7 mouse cellular contexts compared by ENCODE assay signal in genomic region chr14:59365244-59365644, GRCm38 (mm10). TPM values are rescaled to one million over a fixed set of nuclear protein-coding genes. Genes with fewer than 3 reads are reported as not detected.
DNase-seq lines count a peak whose midpoint lies in the region; ATAC-seq and TF ChIP-seq lines count a peak whose summit lies in the region.

Gene Phf11d, minus strand, starts transcription at chr14:59365470.

- TF ChIP-seq POLR2A in cerebellum, adult 2 months (IDR thresholded peaks at IDR 0.05; ENCODE audit: borderline replicate concordance, insufficient read depth, low read length), result no peak

- no peak within 1 kb of the TSS for H3K4me2 ChIP-seq in embryonic facial prominence, embryonic 13.5 days

- H3K9me3 ChIP-seq in embryonic facial prominence, embryonic 13.5 days, result no peaks in the 10 kb centered on the region

- H3K4me3 ChIP-seq in embryonic facial prominence, embryonic 13.5 days, result no peak within 1 kb of the TSS
- H3K4me3 ChIP-seq in cerebellum, adult 2 months (replicated peaks; ENCODE audit: insufficient read depth, low read depth, low read length), result no peak within 1 kb of the TSS

- ATAC-seq in embryonic facial prominence, embryonic 13.5 days (ENCODE audit: insufficient number of reproducible peaks, insufficient read depth, low FRiP score, low TSS enrichment, low read depth), result no peak
- ATAC-seq in inflammation-experienced regulatory T-cells, adult 6 months, result no peak

- DNase-seq in urinary bladder, adult 2 months (ENCODE audit: low spot score), result peak; percentile 28
- DNase-seq in urinary bladder, postnatal 10 days (ENCODE audit: low spot score), result no peak
- peak; percentile 85 for DNase-seq in lung, postnatal 25 days (ENCODE audit: low spot score)
- no peak for DNase-seq in cerebellum, postnatal 25 days
- no peak for DNase-seq in cerebellum, adult 2 months

- H3K36me3 ChIP-seq in embryonic facial prominence, embryonic 13.5 days, result no peaks in the 10 kb centered on the region

- H3K27ac ChIP-seq in embryonic facial prominence, embryonic 13.5 days, result 0 out of 2 replicates have a peak within 1 kb of the TSS, but pooled peaks have one; percentile 44
- H3K27ac ChIP-seq in cerebellum, adult 2 months (ENCODE audit: insufficient read depth, low read length), result no peak within 1 kb of the TSS

- WGBS in embryonic facial prominence, embryonic 13.5 days, result 70% methylated on average over 6 of the region's 6 CpGs
- WGBS in cerebellum, adult 2 months, result 79% methylated on average over 6 of the region's 6 CpGs

- no peaks in the 10 kb centered on the region for H3K4me1 ChIP-seq in embryonic facial prominence, embryonic 13.5 days
- no peaks in the 10 kb centered on the region for H3K4me1 ChIP-seq in cerebellum, adult 2 months (ENCODE audit: control insufficient read depth, insufficient read depth, low read length)

- TF ChIP-seq CTCF in cerebellum, adult 2 months (IDR thresholded peaks at IDR 0.05; ENCODE audit: borderline replicate concordance, insufficient read depth, low read depth, low read length), result no peak

- no peaks in the 10 kb centered on the region for H3K27me3 ChIP-seq in embryonic facial prominence, embryonic 13.5 days
- no peaks in the 10 kb centered on the region for H3K27me3 ChIP-seq in cerebellum, adult 2 months (ENCODE audit: control insufficient read depth, insufficient read depth, low read length)

- no peak within 1 kb of the TSS for H3K9ac ChIP-seq in embryonic facial prominence, embryonic 13.5 days

RNA-seq across cellular contexts. Expression of gene Phf11d, which starts in this region (rescaled TPM):
- polyA plus RNA-seq in urinary bladder, adult 2 months (2012; rRNA removed), result 20.0 and 21.8 TPM in 2 replicates
- 0.58 and 0.65 TPM in 2 replicates for polyA plus RNA-seq in embryonic facial prominence, embryonic 13.5 days (2015; fragmentation: Nextera tagmentation; extraction: Ambion mirVana)
- polyA plus RNA-seq in inflammation-experienced regulatory T-cells, adult 6 months (2017; shearing (Covaris generic)), result 10 to 100 TPM; 10.2 to 14.7 (median 13.5) TPM
- 0.49 and 0.95 TPM in 2 replicates for polyA plus RNA-seq in cerebellum, adult 2 months (2012; rRNA removed)

Comparison
In these comparisons a context has a peak if more than half of its experiments do, and no peak if none do; other contexts are left out.
1. DNase-seq: peak in urinary bladder, adult 2 months (single experiment) and lung, postnatal 25 days (single experiment); none in urinary bladder, postnatal 10 days (single experiment), cerebellum, postnatal 25 days (0 of 2) and cerebellum, adult 2 months (0 of 2).